Mouse (Mus musculus) inflammation-experienced regulatory T-cells, adult 6 months (primary cell): Measurements from ENCODE around the gene Dyrk1a. TPM values are rescaled to one million over a fixed set of nuclear protein-coding genes. Genes with fewer than 3 reads are reported as not detected.
A peak's percentile ranks its signal among the peaks of the same experiment; 100 is the strongest.

ENCODE experiments used
- ATAC-seq: one replicate; pipeline ENCODE4 v1.8.0; 2017
- polyA plus RNA-seq, 3 experiments: library from polyadenylated mRNA; unstranded; fragments of 100-300 nt; shearing (Covaris generic); gene quantifications; one replicate each; pipeline ENCODE4 v1.2.1; 2017

Gene Dyrk1a
- polyA plus RNA-seq, 3 experiments from 2014 or later = 22.3 to 29.7 (median 25.2) TPM

GRCm38 (mm10) chr16:94559782-94560181, 10.0 kb upstream of the Dyrk1a start:
- no peak for ATAC-seq

- no peak for ATAC-seq
Observed at GRCm38 (mm10) chr16:94560618-94561017, 9.2 kb upstream of the Dyrk1a start.

- ATAC-seq = no peak
Observed at GRCm38 (mm10) chr16:94566124-94566523, 3.7 kb upstream of the Dyrk1a start.

DNA sequence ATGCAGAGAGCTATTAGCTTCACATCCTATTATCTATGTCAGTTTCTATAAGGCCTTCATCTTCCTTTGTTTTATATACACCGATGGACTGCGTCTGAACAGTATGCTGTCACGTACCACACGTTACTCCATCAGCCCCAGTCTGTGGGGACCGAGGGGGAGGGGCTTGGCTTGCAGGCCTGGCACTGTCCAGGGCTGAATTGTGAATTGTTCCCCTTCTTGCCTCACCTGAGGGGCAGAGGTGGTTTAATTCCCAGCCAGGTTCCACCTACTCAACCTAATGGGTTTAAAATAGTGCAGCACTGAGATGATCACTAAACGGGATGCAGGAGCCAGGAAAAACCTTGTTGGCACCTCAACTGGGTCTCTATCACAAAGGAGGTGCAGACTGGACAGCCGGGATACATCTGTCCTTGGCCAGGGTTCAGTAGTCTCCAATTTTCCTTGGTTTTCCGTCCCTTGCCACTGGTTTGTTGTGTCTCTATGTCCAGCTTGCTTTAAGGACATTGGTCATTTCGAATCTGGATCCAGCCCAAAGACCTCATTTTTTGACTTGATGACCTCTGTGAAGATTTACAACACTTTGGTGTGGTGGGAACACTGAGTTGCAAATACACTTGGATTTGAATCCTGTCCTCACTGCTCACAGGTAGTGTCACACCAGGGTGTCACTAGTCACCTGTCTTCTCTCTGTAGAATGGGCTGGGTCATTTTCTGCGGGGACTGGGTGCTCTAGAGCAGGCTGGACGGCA, 2.8 kb upstream of the Dyrk1a start:
- ATAC-seq = no peak

DNA sequence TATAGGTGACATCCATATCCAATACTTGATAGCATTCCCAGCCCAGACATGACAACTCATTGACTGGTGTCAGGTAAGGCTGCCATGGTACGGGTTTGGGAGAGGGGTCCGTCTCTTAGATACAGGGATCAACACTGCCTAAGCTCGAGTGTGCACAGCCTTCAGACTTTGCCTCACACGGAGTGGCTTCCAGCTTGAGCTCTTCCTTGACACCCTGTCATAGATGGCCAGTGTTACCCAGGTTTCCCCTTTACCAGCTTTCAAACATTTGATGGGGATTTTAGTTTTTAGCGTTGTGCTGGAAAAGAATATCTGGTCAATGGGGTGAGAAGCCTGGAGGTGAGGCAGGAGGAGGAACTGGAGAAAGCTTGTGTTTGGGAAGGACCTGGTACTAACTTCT, 2.1 kb upstream of the Dyrk1a start:
- ATAC-seq = no peak

- no peak for ATAC-seq
Observed at GRCm38 (mm10) chr16:94568335-94569228, 1.2 kb upstream of the Dyrk1a start.

GRCm38 (mm10) chr16:94570361-94571041, 691 bp downstream of the Dyrk1a start:
- no peak for ATAC-seq

- no peak for ATAC-seq
Observed at GRCm38 (mm10) chr16:94571111-94571993, 1.5 kb downstream of the Dyrk1a start.

GRCm38 (mm10) chr16:94572422-94572821, 2.6 kb downstream of the Dyrk1a start:
- no peak for ATAC-seq

DNA sequence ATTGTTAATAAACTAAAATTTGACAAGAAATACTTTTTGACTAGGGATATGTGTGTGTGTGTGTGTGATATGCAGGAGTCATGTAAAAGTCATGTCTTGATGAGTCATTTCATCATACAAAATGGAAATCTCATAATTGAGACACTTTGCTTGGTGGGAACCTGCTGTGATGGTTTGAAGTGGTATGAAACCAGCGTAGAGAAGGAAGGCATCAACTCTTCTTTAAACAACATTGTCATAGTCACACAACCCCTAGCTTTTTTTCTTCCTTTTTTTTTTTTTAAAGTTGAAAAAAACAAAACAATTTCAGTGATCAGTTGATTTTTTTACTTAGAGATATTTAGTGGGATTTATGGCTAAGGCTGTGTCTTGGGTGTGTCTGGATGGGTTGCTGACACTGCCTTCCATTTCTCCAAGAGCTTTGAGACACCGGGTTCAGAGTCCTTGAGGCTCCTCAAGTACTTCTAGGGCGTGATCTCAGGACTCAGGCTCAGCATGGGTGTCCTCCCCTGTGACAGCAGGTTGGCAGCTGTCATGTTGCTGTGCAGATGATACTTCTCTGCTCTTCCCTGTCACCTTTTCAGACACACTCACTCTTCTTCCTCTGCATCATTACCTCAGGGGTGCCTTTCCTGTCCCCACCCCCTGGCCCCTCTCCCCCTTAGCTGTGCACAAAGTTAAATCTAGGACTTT, 4.4 kb downstream of the Dyrk1a start:
- ATAC-seq = no peak

- no peak for ATAC-seq
Observed at GRCm38 (mm10) chr16:94574718-94575094, 4.9 kb downstream of the Dyrk1a start.

- ATAC-seq = no peak
Observed at GRCm38 (mm10) chr16:94575757-94576156, 5.9 kb downstream of the Dyrk1a start.

- ATAC-seq = no peak
Observed at GRCm38 (mm10) chr16:94579348-94579747, 9.5 kb downstream of the Dyrk1a start.

DNA sequence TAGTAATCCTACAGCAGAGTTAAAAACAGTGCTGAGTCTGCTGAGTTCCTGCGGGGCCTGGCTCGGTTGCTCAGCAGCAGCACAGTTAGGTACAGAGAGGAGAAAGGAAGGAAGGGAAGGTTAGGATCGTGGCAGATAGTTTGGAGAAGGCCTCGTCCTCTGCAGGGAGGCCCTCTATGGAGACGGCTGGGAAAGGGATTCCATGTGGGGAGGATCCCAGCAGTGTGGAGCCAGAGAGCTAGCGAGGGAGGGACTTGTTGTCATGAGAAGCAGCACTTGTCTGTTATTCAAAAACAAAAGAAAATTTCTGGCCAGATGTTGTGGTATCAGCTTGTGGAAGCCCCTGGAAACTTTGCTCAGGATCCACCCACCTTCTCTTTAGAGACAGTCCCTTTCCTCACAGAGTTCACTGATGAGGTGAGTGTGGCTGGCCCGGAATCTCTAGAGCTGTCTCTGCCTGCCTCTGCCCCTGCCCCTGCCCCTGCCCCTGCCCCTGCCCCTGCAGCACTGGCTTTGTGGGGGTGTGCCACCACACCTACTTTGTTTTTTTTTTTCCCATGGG, 11.1 kb downstream of the Dyrk1a start:
- ATAC-seq = peak; percentile 39

DNA sequence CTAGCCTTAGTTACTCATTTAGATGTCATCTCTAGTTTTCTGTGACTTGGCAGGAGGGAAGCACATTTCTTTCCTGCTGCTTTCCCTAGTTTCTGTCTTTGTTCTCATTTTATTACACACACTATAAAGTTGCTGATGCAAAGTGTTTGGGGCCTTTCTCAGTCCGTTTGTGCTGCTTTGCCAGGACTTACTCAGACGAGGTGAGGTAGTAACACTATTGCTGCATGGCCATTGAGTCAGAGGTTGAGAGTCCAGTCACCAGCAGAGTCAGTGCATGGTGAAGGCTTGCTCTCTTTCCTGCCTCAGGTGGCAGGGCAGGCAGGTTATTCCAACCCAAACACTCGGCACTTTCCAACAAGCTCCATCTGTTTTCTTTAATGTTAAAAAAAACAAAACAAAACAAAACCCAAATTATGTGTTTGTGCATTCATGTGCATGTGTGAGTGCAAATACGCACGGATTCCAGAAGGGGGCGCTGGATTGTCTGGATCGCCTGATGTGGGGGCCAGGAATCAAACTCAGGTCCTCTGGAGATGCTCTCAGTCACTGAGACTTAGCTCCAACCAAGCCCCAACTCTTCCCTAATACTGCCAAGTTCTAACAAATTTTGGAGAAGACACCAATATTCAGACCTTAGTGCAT, 16.7 kb downstream of the Dyrk1a start:
- no peak for ATAC-seq

GRCm38 (mm10) chr16:94587461-94587860, 17.7 kb downstream of the Dyrk1a start:
- ATAC-seq = no peak

DNA sequence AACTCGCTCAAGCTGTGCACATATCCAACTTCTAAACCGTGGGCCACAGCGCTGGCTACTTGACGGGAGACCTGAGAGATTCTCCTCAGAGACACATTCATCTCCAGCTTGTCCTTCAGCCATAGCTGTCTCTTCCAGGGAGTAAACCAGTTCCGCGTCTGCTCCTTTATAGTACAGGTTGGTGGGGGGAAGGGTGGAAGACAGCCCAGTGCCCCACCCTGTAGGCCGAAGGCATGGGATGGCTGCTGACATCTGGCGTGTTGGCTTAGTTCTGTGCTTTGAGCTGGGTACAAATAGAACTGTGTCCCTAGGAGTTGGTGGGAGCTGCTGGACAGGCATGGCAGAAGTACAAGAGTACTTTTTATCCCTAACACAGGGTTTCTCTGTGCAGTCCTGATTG, 18.4 kb downstream of the Dyrk1a start:
- no peak for ATAC-seq

DNA sequence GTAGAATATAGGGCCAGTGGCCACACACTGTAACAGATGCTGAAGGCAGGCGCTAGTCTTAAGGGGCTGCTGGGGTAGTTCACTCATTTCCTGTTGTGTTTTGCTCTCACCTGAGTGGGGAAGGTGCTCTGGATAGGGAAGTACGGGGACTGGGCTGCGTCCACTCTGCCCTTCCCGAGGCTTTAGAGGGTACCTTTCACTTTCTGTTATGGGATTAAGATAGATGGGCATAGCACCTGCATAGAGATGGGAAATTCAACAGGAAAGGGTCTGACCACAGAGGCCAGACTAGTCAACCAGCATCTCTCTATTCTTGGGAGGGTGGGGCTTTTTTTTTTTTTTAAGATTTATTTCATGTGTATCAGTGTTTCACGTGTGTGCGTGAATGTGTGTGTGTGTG, 19.2 kb downstream of the Dyrk1a start:
- peak; percentile 62 for ATAC-seq

DNA sequence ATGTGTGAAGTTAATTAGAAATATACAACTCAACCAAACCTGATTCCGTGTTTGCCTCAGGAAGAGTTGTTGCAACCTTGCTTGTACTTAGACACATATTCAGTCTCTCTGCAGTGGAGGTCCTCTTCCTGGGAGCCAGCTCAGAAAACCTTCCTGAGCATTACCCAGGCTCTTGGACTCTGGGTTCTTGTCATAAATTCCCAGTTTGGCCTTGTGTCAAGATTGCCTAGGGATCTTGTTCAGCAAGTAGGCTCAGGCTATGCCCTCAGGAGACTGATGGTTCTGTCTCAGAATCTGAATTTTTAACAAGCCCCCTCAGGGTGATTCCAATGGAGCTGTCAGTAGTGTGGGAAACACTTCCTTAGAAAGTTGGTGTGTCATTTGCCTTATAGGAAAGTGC, 19.8 kb downstream of the Dyrk1a start:
- no peak for ATAC-seq

- no peak for ATAC-seq
Observed at GRCm38 (mm10) chr16:94590214-94590613, 20.4 kb downstream of the Dyrk1a start.

DNA sequence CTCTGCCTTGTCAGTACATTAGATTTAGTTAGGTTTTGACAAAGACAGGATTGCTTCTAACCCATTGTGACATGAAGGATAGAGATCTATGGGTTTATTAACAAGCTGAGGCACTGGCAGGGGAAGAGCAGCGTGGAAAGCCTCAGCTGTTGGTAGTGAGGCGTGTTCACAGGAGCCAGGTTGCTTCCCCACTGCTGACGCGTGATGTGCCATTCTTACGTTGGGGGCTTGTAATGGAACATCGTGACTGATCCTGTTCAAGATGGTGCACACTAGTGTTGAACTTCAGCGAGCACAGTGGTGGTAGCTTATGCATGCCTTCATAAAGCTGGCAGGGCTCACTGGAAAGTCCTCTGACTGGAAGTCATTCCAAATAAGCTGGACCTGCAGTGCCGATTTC, 21.2 kb downstream of the Dyrk1a start:
- no peak for ATAC-seq
